Mouse (Mus musculus): ENCODE data around the gene Miox.

DNA sequence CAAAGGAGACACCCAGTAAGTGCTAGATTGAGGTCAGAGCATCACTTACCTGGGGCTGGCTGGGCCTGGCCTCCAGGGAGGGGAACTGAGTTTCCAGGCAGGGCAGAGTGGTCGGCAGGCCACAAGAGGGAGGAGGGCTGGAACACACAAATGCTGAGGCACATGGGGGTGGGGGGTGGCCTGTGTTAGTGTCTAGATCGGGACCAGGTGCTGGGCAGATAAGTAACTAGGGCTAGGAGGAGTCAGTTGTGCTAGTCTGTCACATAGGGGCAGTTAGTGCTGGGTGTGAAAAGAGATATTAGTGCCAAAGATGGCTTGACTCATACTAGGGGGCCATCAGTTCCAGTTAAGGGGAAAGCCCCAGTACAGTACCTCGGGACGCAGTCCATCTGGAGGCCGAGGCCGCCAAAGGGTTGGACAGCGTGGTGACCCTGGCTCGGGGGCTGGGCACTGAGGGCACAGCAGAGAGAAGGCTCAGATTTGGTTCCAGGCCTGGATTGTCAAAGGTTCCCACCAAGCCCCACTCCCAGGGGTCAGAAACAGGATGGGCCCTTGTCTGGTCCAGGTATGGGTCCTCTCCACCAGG lies 38.5 kb upstream of the Miox start:
- no peak for TF ChIP-seq POLR2A (IDR thresholded peaks at IDR 0.05; ENCODE audit: insufficient read length, low read depth)
- TF ChIP-seq USF1 (IDR thresholded peaks at IDR 0.05; ENCODE audit: low read depth) = no peak
- TF ChIP-seq MAX (IDR thresholded peaks at IDR 0.05; ENCODE audit: low read depth) = no peak
